Mouse (Mus musculus): ENCODE data around the gene Sost.
A peak's percentile ranks its signal among the peaks of the same experiment; 100 is the strongest.
"Not testable (repeated sequence)": the region's sequence is repeated elsewhere in the genome, so short reads cannot be mapped to it uniquely, and the experiment has no call there.

The Sost gene

GRCm38 (mm10) chr11:101966965-101967614 is at the start of gene Sost:
TSS of gene Sost (minus strand) at chr11:101967015.
- DNase-seq (ENCODE audit: low spot score), result no peak

GRCm38 (mm10) chr11:102016136-102016535 is 49.3 kb upstream of the Sost start:
- DNase-seq (ENCODE audit: low spot score), result no peak

DNA sequence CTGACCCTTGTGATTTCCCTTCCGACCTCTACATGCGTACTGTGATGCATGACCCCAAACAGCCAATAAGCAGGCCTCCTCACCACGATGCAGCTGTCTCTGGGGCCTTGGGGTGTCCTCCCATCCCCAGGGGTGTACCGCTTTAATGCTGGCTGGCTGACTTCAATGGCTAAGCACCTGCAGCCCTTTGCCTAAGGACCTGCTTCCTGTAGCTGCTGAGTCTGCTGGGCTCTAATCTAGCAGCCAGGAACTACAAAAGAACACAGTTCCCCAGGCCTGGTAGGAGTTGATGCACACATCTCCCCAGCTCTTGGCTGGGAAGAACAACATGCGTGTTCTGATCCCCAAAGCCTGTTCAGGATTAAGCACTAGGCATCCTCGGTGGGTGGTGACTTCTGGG is 48.7 kb upstream of the Sost start:
- no peak for DNase-seq (ENCODE audit: low spot score)

- DNase-seq (ENCODE audit: low spot score), result no peak
Observed at GRCm38 (mm10) chr11:102013201-102013600, 46.4 kb upstream of the Sost start.

- no peak for DNase-seq (ENCODE audit: low spot score)
Observed at GRCm38 (mm10) chr11:102011510-102011909, 44.7 kb upstream of the Sost start.

DNA sequence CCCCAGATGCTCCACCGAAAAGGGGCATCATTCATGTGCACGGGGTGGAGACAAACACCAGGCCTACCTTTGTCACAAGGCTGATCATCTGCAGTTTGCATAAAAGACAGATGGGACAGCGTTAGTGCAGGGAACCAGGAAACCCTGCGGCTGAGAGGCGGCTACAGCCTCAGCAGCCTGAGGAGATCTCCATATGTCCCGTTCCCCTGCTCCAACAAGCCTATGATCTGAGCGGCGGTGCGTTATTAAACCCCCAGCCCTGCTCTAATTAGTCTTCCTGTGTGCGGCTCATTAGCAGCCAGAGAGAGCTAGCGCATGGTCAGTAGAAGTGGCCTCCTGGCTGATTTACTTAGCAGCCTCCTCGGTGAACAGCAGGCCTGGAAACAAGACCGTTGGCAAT is 43.3 kb upstream of the Sost start:
- DNase-seq (ENCODE audit: low spot score), result no peak

GRCm38 (mm10) chr11:102008954-102009637 is 42.3 kb upstream of the Sost start:
- no peak for DNase-seq (ENCODE audit: low spot score)

DNA sequence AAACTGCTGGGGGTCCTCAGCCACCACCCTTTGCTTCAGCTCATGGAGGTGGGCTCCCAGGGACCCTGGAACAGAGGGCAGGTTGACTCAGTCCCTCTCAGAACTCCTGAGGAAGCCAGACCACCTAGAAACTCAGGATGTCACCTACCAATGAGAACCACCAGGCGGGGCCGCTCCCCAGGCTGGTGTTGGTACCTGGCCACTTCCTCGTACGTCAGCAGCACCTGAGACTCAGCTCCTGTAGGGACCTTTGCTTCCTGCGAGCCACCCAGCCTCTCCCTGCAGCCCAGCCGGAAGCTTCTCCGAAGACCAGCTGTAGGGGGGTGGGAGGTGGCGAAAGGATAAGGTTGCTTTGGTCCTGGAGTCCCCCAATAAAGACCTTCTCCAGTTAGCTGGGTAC is 41.6 kb upstream of the Sost start:
- no peak for DNase-seq (ENCODE audit: low spot score)

DNA sequence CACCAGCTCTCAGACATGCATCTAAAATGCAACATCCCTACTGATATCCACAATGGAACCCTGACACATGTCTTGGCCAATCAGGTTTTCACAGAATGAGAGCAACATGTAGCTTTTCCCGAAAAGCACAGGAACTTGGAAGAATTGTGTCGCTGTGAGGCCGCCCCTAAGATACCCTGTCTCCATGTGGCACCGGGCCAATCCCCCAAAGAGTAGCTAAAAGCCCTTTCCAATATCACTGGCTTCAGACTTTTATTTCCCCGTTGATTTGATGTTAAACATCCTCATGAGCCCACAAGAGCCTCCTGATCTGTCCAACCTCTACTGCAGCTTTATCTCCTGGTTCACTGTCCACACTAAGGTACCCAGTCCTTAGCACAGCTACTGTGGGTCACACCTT is 39.9 kb upstream of the Sost start:
- DNase-seq (ENCODE audit: low spot score), result no peak

DNA sequence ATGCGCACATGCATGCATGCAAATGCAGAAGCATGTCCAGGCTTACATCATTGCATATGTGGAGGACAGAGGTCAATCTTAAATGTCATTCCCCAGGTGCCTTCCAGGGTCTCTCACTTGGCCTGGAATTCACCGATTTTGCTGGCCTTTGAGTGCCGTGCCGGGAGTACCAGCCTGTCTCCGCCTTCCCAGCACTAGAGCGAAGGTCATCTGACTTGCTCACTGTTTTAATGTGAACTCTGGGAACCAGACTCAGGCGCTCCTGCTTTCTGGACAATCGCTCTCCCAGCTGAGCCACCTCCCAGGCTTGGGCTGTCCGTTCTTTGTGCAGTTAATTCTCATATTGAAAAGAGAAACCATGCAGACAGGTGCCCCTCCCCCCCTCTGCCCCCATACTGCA is 39.5 kb upstream of the Sost start:
- DNase-seq (ENCODE audit: low spot score), result no peak

GRCm38 (mm10) chr11:102004251-102004650 is 37.4 kb upstream of the Sost start:
- no peak for DNase-seq (ENCODE audit: low spot score)

- DNase-seq (ENCODE audit: low spot score), result no peak
Observed at GRCm38 (mm10) chr11:101999466-101999865, 32.7 kb upstream of the Sost start.

DNA sequence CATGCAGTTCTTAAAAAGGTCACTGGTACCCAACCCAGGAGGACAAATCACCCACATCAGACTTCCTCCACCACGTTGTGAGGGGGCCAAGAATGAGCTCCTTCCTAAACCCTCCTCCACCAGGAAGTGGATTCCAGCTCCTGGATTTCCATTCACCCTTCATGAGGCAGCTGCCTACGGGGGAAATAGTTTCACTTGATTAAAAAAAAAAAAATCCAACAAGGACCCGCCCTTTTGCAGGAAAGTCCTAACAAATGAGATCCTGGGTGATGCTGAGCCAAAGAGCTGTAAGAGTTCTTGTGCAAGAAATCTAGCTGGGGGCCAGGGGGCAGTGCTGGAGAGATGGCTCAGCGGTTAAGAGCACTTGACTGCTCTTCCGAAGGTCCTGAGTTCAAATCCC is 31.4 kb upstream of the Sost start:
- no peak for DNase-seq (ENCODE audit: low spot score)

DNA sequence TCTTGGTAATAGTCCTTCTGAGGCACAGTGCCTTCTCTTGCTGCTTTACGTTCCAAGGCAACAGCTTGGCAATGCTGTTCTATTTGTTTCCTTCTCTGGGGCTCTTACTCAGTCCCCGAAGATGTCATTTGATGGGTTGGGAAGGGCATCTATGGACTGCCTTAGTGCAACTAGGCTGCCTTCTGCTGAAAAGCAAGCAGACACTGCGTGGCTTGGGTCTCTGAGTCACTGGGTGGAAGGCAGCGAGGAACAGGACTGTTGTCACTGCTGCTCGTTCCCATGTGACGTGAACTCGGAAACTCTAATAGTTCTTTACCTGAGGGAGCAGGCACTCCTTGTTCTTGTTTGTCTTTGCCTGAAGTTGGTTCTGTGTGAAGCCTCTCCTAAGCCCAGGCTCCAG is 29.1 kb upstream of the Sost start:
- DNase-seq (ENCODE audit: low spot score), result no peak

GRCm38 (mm10) chr11:101994100-101994499 is 27.3 kb upstream of the Sost start:
- peak; percentile 76 for DNase-seq (ENCODE audit: low spot score)

DNA sequence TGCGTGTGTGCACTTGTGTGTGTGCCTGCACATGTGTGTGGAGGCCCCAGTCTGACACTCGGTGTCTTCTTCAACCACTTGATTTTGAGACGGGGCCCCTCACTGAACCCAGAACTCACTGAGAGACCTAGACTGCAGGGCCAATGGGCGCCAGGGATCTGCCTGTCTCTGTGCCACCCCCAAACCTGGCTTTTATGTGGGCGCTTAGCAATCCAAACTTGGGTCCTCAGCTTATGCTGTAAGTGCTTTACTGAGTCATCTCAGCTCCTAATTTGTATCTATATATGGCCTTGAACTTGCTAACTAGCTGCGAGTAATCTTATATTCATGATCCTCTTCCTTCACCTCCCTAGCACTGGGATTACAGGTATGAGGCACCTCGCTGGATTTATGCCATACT is 25.6 kb upstream of the Sost start:
- no peak for DNase-seq (ENCODE audit: low spot score)

DNA sequence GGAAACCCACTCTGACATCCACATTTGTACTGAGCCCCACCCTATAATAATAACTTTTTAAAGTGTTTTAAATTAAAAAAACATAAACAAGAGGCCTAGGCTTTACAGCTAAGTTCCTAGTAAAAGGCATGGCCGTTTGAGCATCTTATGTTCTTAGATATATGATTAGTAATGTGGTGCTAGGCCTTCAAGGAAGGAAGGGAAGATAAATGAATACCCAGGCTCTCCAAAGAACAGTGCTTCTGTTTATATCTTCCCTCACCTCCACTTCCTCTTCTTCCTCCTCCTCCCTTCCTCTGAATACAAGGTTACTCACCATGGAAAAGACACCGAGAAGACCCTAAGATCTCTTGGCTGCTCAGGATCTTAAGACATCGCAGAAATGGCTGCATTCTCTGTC is 25.0 kb upstream of the Sost start:
- DNase-seq (ENCODE audit: low spot score), result no peak

DNA sequence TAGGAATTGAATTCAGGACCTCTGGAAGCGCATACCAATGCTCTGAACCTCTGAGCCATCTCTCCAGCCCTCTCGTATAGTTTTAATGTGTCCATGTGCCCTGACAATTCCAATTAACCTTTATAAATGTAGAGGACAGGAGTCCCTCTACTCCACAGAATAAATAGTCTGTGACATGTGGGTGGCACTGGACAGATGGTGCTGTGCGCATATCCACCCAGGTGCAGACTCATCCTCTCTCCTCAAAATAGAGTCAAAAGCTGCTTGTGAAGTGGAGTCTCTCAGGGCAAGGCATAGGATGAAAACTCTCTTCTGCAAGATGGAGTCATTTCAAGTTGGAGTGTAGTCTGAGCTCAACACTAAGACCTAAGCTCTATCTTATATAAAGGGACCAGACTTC is 23.4 kb upstream of the Sost start:
- no peak for DNase-seq (ENCODE audit: low spot score)

DNA sequence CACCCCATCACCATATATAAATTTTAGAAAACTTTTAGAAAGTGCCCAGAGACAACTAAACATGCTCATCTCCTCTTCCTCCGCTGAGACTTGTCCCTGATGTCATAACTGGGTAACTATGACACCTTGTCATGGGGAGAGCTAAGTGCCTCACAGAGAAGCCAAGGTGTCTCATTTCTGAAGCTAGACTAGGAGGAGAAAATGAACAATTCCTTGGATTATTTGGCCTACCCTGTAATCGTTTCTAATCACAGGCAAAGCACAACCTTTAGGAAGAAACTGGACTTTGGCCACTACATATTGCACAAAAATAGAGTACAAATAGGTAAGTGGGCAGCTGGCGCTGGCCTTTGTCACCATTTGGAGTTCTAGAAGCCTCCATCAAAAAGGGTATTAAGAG is 20.1 kb upstream of the Sost start, which contains the start of gene Dusp3:
TSS of gene Dusp3 (minus strand) at position 101 of the 400 bp plus-strand sequence.
- no peak for DNase-seq (ENCODE audit: low spot score)

GRCm38 (mm10) chr11:101985990-101986389 is 19.2 kb upstream of the Sost start:
- peak; percentile 66 for DNase-seq (ENCODE audit: low spot score)

DNA sequence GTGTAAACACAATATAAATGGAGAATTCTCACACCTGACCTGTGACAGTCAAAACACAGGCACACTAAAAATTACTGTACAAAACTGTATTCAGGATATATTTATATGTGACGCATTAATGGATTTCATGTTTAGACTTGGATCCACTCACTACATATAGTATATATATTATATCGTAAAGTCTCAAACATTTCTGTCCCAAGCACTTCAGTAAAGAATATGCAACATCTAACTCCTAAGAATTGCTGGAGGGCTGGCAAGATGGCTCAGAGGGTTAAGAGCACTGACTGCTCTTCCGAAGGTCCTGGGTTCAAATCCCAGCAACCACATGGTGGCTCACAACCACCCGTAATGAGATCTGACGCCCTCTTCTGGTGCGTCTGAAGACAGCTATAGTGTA is 18.6 kb upstream of the Sost start:
- DNase-seq (ENCODE audit: low spot score), result not testable (repeated sequence)

GRCm38 (mm10) chr11:101984054-101985025 is 17.5 kb upstream of the Sost start, which contains the start of gene Cfap97d1:
TSS of gene Cfap97d1 (plus strand) at chr11:101984279.
- DNase-seq (ENCODE audit: low spot score), result peak; percentile 65

Data from c-Kit-positive CD71-positive TER-119-positive erythroid progenitor cells, embryonic 14.5 days (primary cell).